Mouse (Mus musculus) olfactory bulb, adult 2 months (tissue): Measurements from ENCODE around the gene Vtcn1.

ENCODE experiments used
- CTCF ChIP-seq: fragments of 200-500 bp; IDR thresholded peaks from 2 replicates; pipeline ENCODE4 v1.5.1; 2012; ENCODE audit warnings: low read depth, mild to moderate bottlenecking, low read length, moderate library complexity; ENCODE audit not compliant: insufficient read depth
- POLR2A ChIP-seq: fragments of 200-500 bp; IDR thresholded peaks from 2 replicates; pipeline ENCODE4 v1.6.1; 2012; ENCODE audit warnings: mild to moderate bottlenecking, low read depth, low read length, moderate library complexity; ENCODE audit not compliant: insufficient read depth

- TF ChIP-seq POLR2A (no peak), CTCF (no peak)
These were observed 115.3 kb downstream of the Vtcn1 start for GRCm38 (mm10) chr3:100940496-100941037.
